Mouse (Mus musculus): ENCODE measurements at regions not wholly inside any gene's neighbourhood (a gene's known extent, or its start where the extent isn't known, plus 50 kb on each side); places are given as distances from the start of the nearest gene placed in this dataset.

DNA sequence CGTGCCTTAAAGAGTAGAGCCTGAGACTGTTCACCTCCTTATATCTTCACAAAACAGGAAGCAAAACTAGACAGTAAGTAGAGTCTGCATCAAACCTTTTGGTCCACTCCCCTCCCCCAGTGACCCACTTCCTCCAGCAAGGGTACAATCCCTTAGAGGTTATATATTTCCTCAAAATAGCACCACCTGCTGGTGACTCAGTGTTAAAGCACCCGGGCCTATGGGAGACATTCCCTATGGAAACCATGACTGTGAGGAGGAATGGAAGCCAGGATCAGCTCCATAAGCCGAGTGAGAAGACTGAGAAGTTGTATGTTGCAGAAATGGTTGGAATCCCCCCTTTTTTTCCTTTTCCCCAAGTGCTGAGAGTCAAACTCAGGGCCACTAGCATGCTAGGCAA, 66.5 kb upstream of the 4931429L15Rik start:
- no peak for TF ChIP-seq CTCF (IDR thresholded peaks at IDR 0.05; ENCODE audit: insufficient read depth, low read depth, low read length)
- TF ChIP-seq POLR2A (IDR thresholded peaks at IDR 0.05; ENCODE audit: insufficient read depth, low read depth, low read length) = no peak

Data from olfactory bulb, adult 2 months (tissue).